Mouse (Mus musculus): ENCODE measurements around the gene Dus3l. TPM values are rescaled to one million over a fixed set of nuclear protein-coding genes. Genes with fewer than 3 reads are reported as not detected.

Dus3l gene
- polyA plus RNA-seq, 1 experiment from 2014 or later = 97.6 TPM

- Histone ChIP-seq H3K27ac (replicated peaks) (no peak overlapping the region), H3K36me3 (peaks cover 6% of the 10 kb centered on the region; the same call in 1 of the 2 replicates), H3K4me2 (no peak overlapping the region), H3K9me3 (replicated peaks) (no peaks in the 10 kb centered on the region), H3K4me1 (peaks cover 21% of the 10 kb centered on the region), H3K27me3 (replicated peaks) (no peaks in the 10 kb centered on the region), H3K4me3 (replicated peaks) (no peak overlapping the region), H3K9ac (replicated peaks) (no peak overlapping the region)
- no peak; the same call in 1 of the 2 replicates for ATAC-seq (ENCODE audit: low FRiP score)
- 22% methylated on average over 12 of the region's 12 CpGs for WGBS
Measured at GRCm38 (mm10) chr17:56728117-56728516, 36.4 kb upstream of the Dus3l start.

DNA sequence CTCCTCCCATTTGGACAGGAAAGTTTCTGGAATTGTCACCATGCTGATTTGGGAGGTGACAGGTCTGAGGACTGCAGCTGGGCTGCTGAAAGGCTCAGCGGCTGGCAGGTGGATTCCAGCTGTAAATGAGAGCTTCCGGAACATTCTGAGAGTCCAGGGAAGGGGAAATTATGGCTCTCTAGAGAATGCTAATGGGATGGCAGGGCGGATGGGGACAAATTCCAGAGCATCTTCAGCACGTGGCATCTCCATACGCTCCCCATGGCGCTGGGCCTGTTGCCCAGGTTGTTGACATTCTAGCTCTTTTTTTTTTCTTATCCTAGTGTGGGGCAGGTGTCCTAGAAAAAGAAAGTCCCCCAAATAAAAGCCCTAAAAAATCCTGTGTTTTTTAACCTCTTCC is 35.4 kb upstream of the Dus3l start:
- H3K27me3 ChIP-seq (replicated peaks) = no peaks in the 10 kb centered on the region
- no peak overlapping the region for H3K27ac ChIP-seq (replicated peaks)
- ATAC-seq (ENCODE audit: low FRiP score) = no peak
- peaks cover 17% of the 10 kb centered on the region for H3K4me1 ChIP-seq
- H3K36me3 ChIP-seq = no peaks in the 10 kb centered on the region
- H3K4me3 ChIP-seq (replicated peaks) = no peak overlapping the region
- no peak overlapping the region for H3K4me2 ChIP-seq
- 24% methylated on average over 6 of the region's 6 CpGs for WGBS
- no peak overlapping the region for H3K9ac ChIP-seq (replicated peaks)
- H3K9me3 ChIP-seq (replicated peaks) = no peaks in the 10 kb centered on the region

- no peak overlapping the region for H3K4me3 ChIP-seq (replicated peaks)
- WGBS = 61% methylated on average over 2 of the region's 2 CpGs
- no peaks in the 10 kb centered on the region for H3K9me3 ChIP-seq (replicated peaks)
- H3K9ac ChIP-seq (replicated peaks) = no peak overlapping the region
- peaks cover 17% of the 10 kb centered on the region for H3K4me1 ChIP-seq
- H3K4me2 ChIP-seq = no peak overlapping the region
- no peak for ATAC-seq (ENCODE audit: low FRiP score)
- no peaks in the 10 kb centered on the region for H3K36me3 ChIP-seq
- H3K27me3 ChIP-seq (replicated peaks) = no peaks in the 10 kb centered on the region
- H3K27ac ChIP-seq (replicated peaks) = no peak overlapping the region
Measured at GRCm38 (mm10) chr17:56729656-56730055, 34.9 kb upstream of the Dus3l start.

DNA sequence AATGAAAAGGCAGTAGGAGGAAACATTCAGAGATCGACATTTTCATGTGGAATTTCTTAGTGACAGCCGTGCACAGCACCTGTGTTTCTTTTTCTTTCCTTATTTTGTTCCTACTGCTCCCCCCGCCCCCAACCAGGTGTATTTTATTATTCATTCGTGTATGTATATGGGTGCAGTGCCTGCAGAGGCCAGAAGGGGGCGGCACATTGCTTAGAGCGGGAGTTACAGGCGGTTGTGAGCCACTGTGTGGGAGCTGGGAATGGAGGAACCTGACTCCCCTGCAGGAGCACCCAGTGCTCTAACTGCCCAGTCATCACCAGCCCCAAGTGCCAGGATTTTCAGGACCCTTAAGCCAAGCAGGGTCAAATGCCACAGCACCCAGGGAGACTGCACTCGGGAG is 28.0 kb upstream of the Dus3l start:
- WGBS = 51% methylated on average over 8 of the region's 8 CpGs
- ATAC-seq (ENCODE audit: low FRiP score) = no peak
- Histone ChIP-seq H3K4me3 (replicated peaks) (no peak overlapping the region), H3K9ac (replicated peaks) (no peak overlapping the region), H3K4me1 (no peaks in the 10 kb centered on the region), H3K4me2 (no peak overlapping the region), H3K9me3 (replicated peaks) (no peaks in the 10 kb centered on the region), H3K27ac (replicated peaks) (no peak overlapping the region), H3K27me3 (replicated peaks) (no peaks in the 10 kb centered on the region), H3K36me3 (no peaks in the 10 kb centered on the region)

DNA sequence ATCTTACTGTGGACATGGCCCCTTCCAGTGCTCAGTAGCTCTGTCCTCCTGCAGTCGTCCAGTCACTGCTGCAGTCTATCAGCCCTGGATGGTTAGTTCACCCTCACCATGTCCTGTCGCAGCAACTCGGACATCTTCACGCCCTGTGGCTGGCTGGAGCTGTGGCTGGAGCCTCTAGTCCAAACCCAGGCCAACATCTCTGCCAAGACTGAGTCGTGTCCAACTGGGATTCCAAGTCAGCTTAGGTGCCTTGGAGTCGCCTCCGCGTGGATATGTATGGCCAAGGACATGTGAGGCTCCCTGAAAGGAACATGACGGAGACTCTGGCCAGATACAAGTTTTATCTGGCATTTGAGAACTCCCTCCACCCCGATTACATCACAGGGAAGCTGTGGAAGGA is 26.3 kb upstream of the Dus3l start:
- H3K4me1 ChIP-seq = no peaks in the 10 kb centered on the region
- no peak overlapping the region for H3K27ac ChIP-seq (replicated peaks)
- WGBS = 88% methylated on average over 10 of the region's 10 CpGs
- no peak overlapping the region for H3K9ac ChIP-seq (replicated peaks)
- no peaks in the 10 kb centered on the region for H3K36me3 ChIP-seq
- no peaks in the 10 kb centered on the region for H3K9me3 ChIP-seq (replicated peaks)
- no peaks in the 10 kb centered on the region for H3K27me3 ChIP-seq (replicated peaks)
- no peak for ATAC-seq (ENCODE audit: low FRiP score)
- H3K4me3 ChIP-seq (replicated peaks) = no peak overlapping the region
- H3K4me2 ChIP-seq = no peak overlapping the region

DNA sequence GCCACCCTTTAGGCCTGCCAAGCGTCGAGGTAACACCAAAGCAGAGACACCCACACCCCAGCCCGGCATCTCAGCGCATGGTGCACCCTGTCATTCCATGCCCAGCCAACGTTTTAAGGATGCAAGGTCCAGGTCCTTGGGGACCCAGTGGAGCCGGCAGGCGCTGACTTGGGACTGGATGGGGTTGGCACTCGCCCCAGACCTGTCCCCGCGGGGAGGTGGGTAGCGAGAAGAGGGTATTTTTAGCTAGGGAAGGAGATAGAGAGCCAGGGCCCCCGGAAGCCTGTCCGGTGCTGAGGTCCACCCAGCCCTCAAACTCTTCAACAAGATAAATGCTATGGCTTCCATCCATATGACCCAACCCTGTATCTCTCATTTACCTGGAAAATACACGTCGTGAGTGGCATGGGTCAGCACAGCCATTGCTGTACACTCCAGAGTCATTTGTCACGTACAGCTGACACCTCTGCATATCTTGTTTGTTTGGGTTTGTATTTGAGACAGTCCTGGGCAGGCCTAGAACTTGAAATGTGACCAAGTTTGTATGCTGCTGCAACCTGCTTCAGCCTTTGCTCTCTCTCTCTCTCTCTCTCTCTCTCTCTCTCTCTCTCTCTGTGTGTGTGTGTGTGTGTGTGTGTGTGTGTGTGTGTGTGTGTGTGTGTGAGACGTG is 24.3 kb upstream of the Dus3l start:
- no peak overlapping the region for H3K27ac ChIP-seq (replicated peaks)
- H3K36me3 ChIP-seq = no peaks in the 10 kb centered on the region
- whole genome bisulfite sequencing = 82% methylated on average over 17 of the region's 17 CpGs
- H3K27me3 ChIP-seq (replicated peaks) = no peaks in the 10 kb centered on the region
- H3K9ac ChIP-seq (replicated peaks) = no peak overlapping the region
- no peak overlapping the region for H3K4me2 ChIP-seq
- H3K9me3 ChIP-seq (replicated peaks) = no peaks in the 10 kb centered on the region
- no peak overlapping the region for H3K4me3 ChIP-seq (replicated peaks)
- H3K4me1 ChIP-seq = no peaks in the 10 kb centered on the region
- ATAC-seq (ENCODE audit: low FRiP score) = no peak

DNA sequence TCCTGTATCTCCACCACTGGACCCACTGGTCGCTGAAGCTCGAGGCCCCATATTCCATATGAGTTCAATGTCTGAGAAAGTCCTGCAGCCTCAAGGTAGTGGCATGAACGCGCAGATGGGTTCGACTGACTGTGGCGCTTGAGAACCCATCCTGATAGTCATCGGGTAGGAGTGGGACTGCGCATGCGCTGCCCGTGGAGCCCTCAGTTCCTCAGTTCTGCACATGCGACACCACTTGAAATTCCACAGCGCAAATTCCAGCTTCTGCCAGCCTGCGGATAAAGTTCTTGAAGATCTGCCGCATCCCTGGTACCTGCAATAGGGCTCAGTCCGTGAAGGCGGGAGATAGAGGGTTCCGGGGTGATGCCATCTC is 23.8 kb upstream of the Dus3l start:
- WGBS = 74% methylated on average over 17 of the region's 17 CpGs
- no peak for ATAC-seq (ENCODE audit: low FRiP score)

GRCm38 (mm10) chr17:56744173-56744572 is 20.4 kb upstream of the Dus3l start:
- Histone ChIP-seq H3K27me3 (replicated peaks) (no peaks in the 10 kb centered on the region; the same call in 1 of the 2 replicates), H3K4me1 (no peaks in the 10 kb centered on the region), H3K4me3 (replicated peaks) (no peak overlapping the region), H3K27ac (replicated peaks) (no peak overlapping the region), H3K9me3 (replicated peaks) (no peaks in the 10 kb centered on the region), H3K36me3 (no peaks in the 10 kb centered on the region), H3K4me2 (no peak overlapping the region), H3K9ac (replicated peaks) (no peak overlapping the region)
- 69% methylated on average over 5 of the region's 5 CpGs for WGBS
- no peak for ATAC-seq (ENCODE audit: low FRiP score)

More for the DNA sequence above, 23.8 kb upstream of the Dus3l start:
- Histone ChIP-seq H3K9ac (replicated peaks) (no peak overlapping the region), H3K4me1 (no peaks in the 10 kb centered on the region), H3K27me3 (replicated peaks) (no peaks in the 10 kb centered on the region), H3K36me3 (no peaks in the 10 kb centered on the region), H3K9me3 (replicated peaks) (no peaks in the 10 kb centered on the region), H3K27ac (replicated peaks) (no peak overlapping the region), H3K4me3 (replicated peaks) (no peak overlapping the region), H3K4me2 (no peak overlapping the region)

DNA sequence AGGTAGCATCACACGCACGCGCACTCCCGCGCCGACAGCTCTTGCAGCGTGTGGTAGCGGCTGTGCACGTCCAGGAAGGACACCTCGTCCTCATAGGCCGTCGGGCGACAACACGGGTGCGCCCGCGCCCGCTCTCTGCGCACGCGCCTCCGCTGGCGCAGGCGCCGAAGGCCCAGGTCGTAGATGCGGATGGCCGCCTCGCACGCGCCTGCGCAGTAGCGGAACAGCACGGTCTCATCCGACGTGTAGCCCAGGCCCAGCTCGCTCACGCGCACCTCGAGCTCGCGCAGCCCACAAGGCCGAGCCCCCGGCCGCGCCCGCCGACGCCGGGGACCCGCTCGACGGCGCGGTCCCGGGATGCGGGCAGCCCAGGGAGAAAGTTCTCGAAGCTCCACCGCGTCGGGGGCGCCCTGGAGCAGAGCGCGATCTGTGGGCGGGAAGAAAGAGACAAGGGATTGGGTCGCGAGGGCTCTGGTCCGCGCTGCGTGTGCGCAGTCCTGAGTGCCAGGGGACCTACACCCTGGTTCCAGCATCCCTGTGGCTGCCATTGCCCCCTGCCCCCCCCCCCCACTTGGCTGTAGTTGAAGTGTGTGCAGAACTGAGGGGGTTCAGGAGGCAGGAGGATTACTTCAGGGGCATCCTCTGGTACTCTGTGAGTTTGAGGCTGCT is 13.0 kb upstream of the Dus3l start:
- 0 out of 2 replicates have a peak overlapping the region, but pooled peaks have one; percentile 37 for H3K9ac ChIP-seq (replicated peaks)
- peak overlapping the region; percentile 38 for H3K4me3 ChIP-seq (replicated peaks)
- no peaks in the 10 kb centered on the region for H3K9me3 ChIP-seq (replicated peaks)
- H3K4me1 ChIP-seq = peaks cover 10% of the 10 kb centered on the region; the same call in 1 of the 2 replicates
- no peaks in the 10 kb centered on the region for H3K36me3 ChIP-seq
- ATAC-seq (ENCODE audit: low FRiP score) = peak; percentile 85
- H3K27me3 ChIP-seq (replicated peaks) = peaks cover 61% of the 10 kb centered on the region
- 23% methylated on average over 71 of the region's 71 CpGs for WGBS
- peak overlapping the region; percentile 56 for H3K4me2 ChIP-seq
- H3K27ac ChIP-seq (replicated peaks) = no peak overlapping the region

- 23% methylated on average over 15 of the region's 15 CpGs for WGBS
- no peak overlapping the region for H3K27ac ChIP-seq (replicated peaks)
- H3K4me2 ChIP-seq = no peak overlapping the region
- no peak for ATAC-seq (ENCODE audit: low FRiP score)
- no peak overlapping the region for H3K9ac ChIP-seq (replicated peaks)
- no peaks in the 10 kb centered on the region for H3K36me3 ChIP-seq
- H3K4me3 ChIP-seq (replicated peaks) = no peak overlapping the region
- H3K9me3 ChIP-seq (replicated peaks) = no peaks in the 10 kb centered on the region
- H3K27me3 ChIP-seq (replicated peaks) = peaks cover 80% of the 10 kb centered on the region
- peaks cover 27% of the 10 kb centered on the region for H3K4me1 ChIP-seq
Measured at GRCm38 (mm10) chr17:56753452-56753851, 11.1 kb upstream of the Dus3l start.

DNA sequence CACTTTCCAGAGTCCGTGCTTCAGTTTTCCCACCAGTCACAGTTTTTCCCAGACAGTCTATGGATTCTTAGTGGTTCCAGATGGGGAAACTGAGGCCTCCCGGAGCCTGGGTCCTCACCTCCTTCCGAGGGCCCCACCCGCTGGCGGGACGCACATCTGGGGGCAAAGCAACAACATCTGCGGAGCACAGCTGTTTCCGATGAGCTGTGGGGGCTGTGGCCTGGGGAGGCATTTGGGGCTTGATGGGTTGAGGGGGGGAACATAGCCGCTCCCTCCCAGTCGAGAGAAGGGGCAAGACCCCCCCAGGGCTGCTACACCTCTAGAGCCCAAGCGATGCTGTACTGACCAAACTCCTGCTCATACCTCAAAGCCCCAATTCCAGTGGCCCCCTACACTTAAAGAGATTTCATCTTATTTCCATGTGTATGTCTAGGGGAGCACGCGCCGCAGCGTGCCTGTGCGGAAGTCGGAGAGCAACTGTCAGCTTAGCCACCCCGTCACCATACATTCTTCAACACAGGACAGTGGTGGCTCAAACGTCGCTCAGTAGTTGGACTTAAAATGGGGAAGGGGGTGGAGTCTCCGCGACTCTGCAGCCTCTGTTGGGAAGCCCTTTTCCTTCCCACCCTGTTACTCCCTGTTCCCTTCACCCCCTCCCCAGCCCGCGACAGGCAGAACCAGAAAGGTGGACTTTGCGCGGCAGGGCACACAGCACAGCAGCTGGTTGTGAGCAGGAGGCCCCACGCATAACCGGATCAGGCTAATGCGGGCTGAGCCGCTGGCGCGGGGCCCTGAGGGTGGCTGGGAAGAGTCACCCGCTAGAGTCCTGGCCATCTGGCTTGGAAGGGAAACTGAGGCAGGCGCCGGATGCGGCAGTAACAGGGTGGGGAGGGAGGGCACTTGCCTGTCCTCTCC is 10.0 kb upstream of the Dus3l start:
- Histone ChIP-seq H3K4me1 (peaks cover 27% of the 10 kb centered on the region), H3K27me3 (replicated peaks) (peaks cover 88% of the 10 kb centered on the region), H3K27ac (replicated peaks) (no peak overlapping the region), H3K9me3 (replicated peaks) (no peaks in the 10 kb centered on the region), H3K4me2 (peak overlapping the region; percentile 13; the same call in 1 of the 2 replicates), H3K36me3 (no peaks in the 10 kb centered on the region), H3K9ac (replicated peaks) (no peak overlapping the region), H3K4me3 (replicated peaks) (no peak overlapping the region)
- ATAC-seq (ENCODE audit: low FRiP score) = no peak
- 19% methylated on average over 36 of the region's 36 CpGs for WGBS
